Mouse (Mus musculus) ES-Bruce4 (cell line): ENCODE data around the gene Nol4l.

ENCODE experiments used
- CTCF ChIP-seq: IDR thresholded peaks from one replicate; pipeline ENCODE4 v1.8.1; 2011; ENCODE audit warnings: low read depth, low read length
- EP300 ChIP-seq: IDR thresholded peaks from 2 replicates; pipeline ENCODE4 v1.6.1; 2011; ENCODE audit warnings: low read depth, low read length; ENCODE audit not compliant: insufficient read depth
- POLR2A ChIP-seq: IDR thresholded peaks from one replicate; pipeline ENCODE4 v1.8.1; 2011; ENCODE audit warnings: low read length; ENCODE audit not compliant: insufficient read depth

DNA sequence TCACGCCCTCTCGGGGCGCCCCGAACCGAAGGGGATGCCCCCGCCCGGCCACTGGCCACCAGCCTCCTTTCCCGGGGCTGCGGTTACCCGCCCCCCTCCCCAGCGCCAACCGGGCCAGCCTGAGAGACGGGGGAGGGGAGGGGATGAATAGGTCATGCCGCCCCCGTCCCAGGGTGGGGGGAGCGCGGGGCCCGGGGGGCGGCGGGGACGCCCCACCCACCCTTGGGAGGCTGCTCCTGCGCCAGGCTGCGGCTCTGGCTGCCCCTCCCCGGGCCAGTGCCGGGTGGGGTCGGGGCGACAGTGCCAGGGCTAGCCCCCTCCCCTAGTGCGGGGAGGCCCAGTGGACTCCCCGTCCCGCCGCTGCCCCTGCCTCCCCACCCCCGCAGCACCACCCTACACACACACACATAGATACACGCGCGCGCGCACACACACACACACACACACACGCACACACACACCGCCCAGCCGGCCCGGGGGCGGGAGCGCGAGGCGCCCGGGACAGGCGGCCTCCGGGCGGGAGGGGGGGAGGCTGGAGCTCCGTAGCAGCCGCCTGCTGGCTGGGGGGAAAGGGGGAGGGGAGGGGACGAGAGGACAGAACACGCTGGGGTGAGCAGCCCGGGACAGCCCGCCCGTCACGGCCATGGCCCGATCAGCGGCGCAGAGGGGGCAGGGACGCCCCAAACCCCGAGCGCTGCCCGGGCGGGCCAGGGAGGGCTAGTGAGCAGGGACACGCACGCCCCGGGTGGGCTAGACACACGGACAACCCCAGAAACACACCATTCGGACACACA lies 1.0 kb downstream of the Nol4l start:
- TF ChIP-seq POLR2A (no peak), CTCF (no peak), EP300 (no peak)
